15 mouse cellular contexts compared by ENCODE assay signal in genomic region chr5:20753963-20754362, GRCm38 (mm10).
"Had no signal": no experiment of that assay in that cellular context is flagged by ENCODE, and none has a peak within 500 bp of the region (broad histone marks: within the 10 kb centered on the region; RNA-seq: fewer than 3 reads in every experiment).

No protein-coding gene starts in this region.

- H3K9ac ChIP-seq: lung, embryonic 15.5 days; midbrain, embryonic 12.5 days; neural tube, embryonic 12.5 days; stomach, embryonic 15.5 days had no signal

- H3K27me3 ChIP-seq: lung, embryonic 15.5 days; megakaryocyte, embryonic 14.5 days; midbrain, embryonic 12.5 days; neural tube, embryonic 12.5 days; stomach, embryonic 15.5 days had no signal

- H3K9me3 ChIP-seq: lung, embryonic 15.5 days; megakaryocyte, embryonic 14.5 days; midbrain, embryonic 12.5 days; neural tube, embryonic 12.5 days; stomach, embryonic 15.5 days had no signal

- H3K4me1 ChIP-seq: stomach, embryonic 15.5 days had no signal

- H3K4me2 ChIP-seq: lung, embryonic 15.5 days; midbrain, embryonic 12.5 days; neural tube, embryonic 12.5 days; stomach, embryonic 15.5 days had no signal

- DNase-seq: lung, adult 2 months; lung, postnatal 14 days; lung, postnatal 36 days; midbrain, embryonic 14.5 days; right cerebral cortex, postnatal 14 days; thymus, adult 2 months; thymus, postnatal 25 days; thymus, postnatal 4 days had no signal

- H3K4me3 ChIP-seq: lung, embryonic 15.5 days; megakaryocyte, embryonic 14.5 days; midbrain, embryonic 12.5 days; neural tube, embryonic 12.5 days; stomach, embryonic 15.5 days had no signal

- H3K36me3 ChIP-seq: lung, embryonic 15.5 days; neural tube, embryonic 12.5 days; stomach, embryonic 15.5 days had no signal

- H3K27ac ChIP-seq: lung, embryonic 15.5 days; macrophage; midbrain, embryonic 12.5 days; neural tube, embryonic 12.5 days; stomach, embryonic 15.5 days; stomach, postnatal 0 days had no signal
